Mouse (Mus musculus) 3134 (cell line): ENCODE measurements around the gene Gm10775.

Experiments
- DNase-seq: peaks from one replicate; pipeline ENCODE4 v3.0.0-alpha.2; 2011; ENCODE audit warnings: low spot score; ENCODE audit not compliant: insufficient read length; ENCODE audit errors: extremely low read depth

Gm10775 gene

GRCm38 (mm10) chr13:65259239-65259638 is at the start of gene Gm10775:
Gene Gm10775, plus strand, starts transcription at chr13:65259539.
- no peak for DNase-seq

- DNase-seq = no peak
Observed at GRCm38 (mm10) chr13:65225945-65226344, 33.4 kb upstream of the Gm10775 start.

GRCm38 (mm10) chr13:65226657-65227056 is 32.7 kb upstream of the Gm10775 start:
- DNase-seq = no peak

- DNase-seq = no peak
Observed at GRCm38 (mm10) chr13:65237211-65237610, 22.1 kb upstream of the Gm10775 start.

- DNase-seq = peak; percentile 88
Observed at GRCm38 (mm10) chr13:65240509-65241098, 18.7 kb upstream of the Gm10775 start.

GRCm38 (mm10) chr13:65241099-65241626 is 18.2 kb upstream of the Gm10775 start:
- peak; percentile 80 for DNase-seq

GRCm38 (mm10) chr13:65241627-65242318 is 17.6 kb upstream of the Gm10775 start:
- no peak for DNase-seq

- no peak for DNase-seq
Observed at GRCm38 (mm10) chr13:65242319-65242787, 17.0 kb upstream of the Gm10775 start.

- DNase-seq = no peak
Observed at GRCm38 (mm10) chr13:65243273-65243672, 16.1 kb upstream of the Gm10775 start.

GRCm38 (mm10) chr13:65258175-65258954 is 974 bp upstream of the Gm10775 start:
- DNase-seq = no peak

- no peak for DNase-seq
Observed at GRCm38 (mm10) chr13:65262086-65262485, 2.7 kb downstream of the Gm10775 start.

GRCm38 (mm10) chr13:65277994-65278382 is 18.6 kb downstream of the Gm10775 start:
- no peak for DNase-seq

- peak; percentile 93 for DNase-seq
Observed at GRCm38 (mm10) chr13:65278383-65279341, 19.3 kb downstream of the Gm10775 start, which contains the start of gene Zfp369. Gene Zfp369, plus strand, starts transcription at chr13:65278814.

GRCm38 (mm10) chr13:65286771-65287170 is 27.4 kb downstream of the Gm10775 start:
- DNase-seq = no peak

- no peak for DNase-seq
Observed at GRCm38 (mm10) chr13:65296354-65296753, 37.0 kb downstream of the Gm10775 start.
